Mouse (Mus musculus) megakaryocyte, embryonic 14.5 days (primary cell): ENCODE results near the gene Tlk2.

Source experiments
- FLI1 ChIP-seq: IDR thresholded peaks from 2 replicates; pipeline ENCODE4 v1.6.1; 2012; ENCODE audit warnings: low read length, inconsistent platforms, mixed read lengths
- GATA1 ChIP-seq: IDR thresholded peaks from 3 replicates; pipeline ENCODE4 v1.6.1; 2012; ENCODE audit warnings: mixed read lengths, low read length, inconsistent platforms, borderline replicate concordance

- TF ChIP-seq GATA1 (no peak), FLI1 (no peak)
Measured at GRCm38 (mm10) chr11:105323530-105323929, 144.9 kb downstream of the Tlk2 start.
